Mouse (Mus musculus): ENCODE results near the gene Cnpy3. TPM values are rescaled to one million over a fixed set of nuclear protein-coding genes. Genes with fewer than 3 reads are reported as not detected.
"Not testable (repeated sequence)": the region's sequence is repeated elsewhere in the genome, so short reads cannot be mapped to it uniquely, and the experiment has no call there.

Gene Cnpy3
- total RNA-seq, 2 experiments from 2014 or later = 66.6 TPM

DNA sequence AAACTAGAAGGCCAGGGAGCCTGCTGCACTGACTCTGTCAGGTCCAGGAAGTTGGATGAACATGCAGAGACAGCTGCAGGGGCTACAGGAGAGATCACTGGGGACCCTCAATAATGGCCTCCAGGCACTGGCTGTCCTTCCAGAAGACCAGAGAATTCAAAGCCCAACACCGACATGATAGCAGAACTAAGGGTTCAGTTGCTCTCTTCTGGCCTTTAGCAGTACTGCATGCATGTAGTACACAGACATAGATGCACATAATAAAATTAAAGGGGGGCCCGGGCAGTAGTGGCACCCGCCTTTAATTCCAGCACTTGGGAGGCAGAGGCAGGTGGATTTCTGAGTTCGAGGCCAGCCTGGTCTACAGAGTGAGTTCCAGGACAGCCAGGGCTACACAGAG lies 19.0 kb upstream of the Cnpy3 start:
- intact Hi-C loops (cut with DNase I) = no loop called here
- DNase-seq (ENCODE audit: low spot score in 2 of 2) = no peak

DNA sequence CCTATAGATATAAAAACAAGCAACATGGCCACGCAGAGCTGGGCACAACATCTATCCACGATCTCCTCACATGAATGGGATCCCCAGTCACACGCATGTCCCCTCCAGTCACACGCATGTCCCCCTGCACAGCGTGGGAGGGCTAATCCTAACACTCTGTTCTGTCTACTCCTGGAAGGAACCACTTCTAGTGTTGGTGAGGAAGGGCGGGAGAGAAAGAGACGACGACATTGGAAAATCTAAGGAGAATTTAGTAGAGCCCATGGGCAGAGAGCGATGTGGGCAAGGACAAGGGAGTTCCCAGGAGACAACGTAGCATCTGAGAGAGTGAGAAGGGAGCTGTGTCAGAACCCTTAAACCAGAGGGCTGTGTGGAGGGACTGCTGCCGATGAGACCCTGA lies 18.5 kb upstream of the Cnpy3 start:
- intact Hi-C loops (cut with DNase I) = no loop called here
- DNase-seq (ENCODE audit: low spot score in 2 of 2) = no peak

GRCm38 (mm10) chr17:46767868-46768267 lies 15.9 kb upstream of the Cnpy3 start:
- intact Hi-C loops (cut with DNase I) = no loop called here
- no peak for DNase-seq (ENCODE audit: low spot score in 2 of 2)

DNA sequence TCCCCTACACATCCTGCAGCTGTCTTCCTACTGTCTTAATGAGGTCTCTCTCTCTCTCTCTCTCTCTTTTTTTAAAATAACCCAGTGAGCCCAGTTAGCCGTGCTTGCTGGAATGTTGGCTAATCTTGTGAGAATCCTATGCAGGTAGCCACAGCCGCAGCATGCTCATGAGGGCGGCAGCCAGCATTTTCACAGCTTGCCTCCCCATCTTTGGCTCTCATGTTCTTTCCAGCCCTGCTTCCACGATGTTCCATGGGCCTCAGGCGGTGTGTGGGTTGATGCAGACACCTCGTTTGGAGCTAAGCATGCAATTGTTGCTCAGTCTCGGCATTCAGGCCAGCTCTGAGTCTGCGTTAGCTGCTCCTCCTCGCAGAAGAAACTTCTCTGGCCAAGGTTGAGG lies 12.9 kb upstream of the Cnpy3 start:
- DNase-seq (ENCODE audit: low spot score in 2 of 2) = peak; percentile 62 to 74
- intact Hi-C loops (cut with DNase I) = not testable (repeated sequence)

- no peak for DNase-seq (ENCODE audit: low spot score in 2 of 2)
- intact Hi-C loops (cut with DNase I) = no loop called here
These were observed 11.5 kb upstream of the Cnpy3 start, which contains the start of gene Ptcra for GRCm38 (mm10) chr17:46763544-46763943. Gene Ptcra (minus strand): TSS chr17:46763712.

- intact Hi-C loops (cut with DNase I) = no loop called here
- DNase-seq (ENCODE audit: low spot score in 2 of 2) = peak in 1 of 2 experiments; percentile 47
These were observed 6.7 kb upstream of the Cnpy3 start for GRCm38 (mm10) chr17:46758753-46759152.

DNA sequence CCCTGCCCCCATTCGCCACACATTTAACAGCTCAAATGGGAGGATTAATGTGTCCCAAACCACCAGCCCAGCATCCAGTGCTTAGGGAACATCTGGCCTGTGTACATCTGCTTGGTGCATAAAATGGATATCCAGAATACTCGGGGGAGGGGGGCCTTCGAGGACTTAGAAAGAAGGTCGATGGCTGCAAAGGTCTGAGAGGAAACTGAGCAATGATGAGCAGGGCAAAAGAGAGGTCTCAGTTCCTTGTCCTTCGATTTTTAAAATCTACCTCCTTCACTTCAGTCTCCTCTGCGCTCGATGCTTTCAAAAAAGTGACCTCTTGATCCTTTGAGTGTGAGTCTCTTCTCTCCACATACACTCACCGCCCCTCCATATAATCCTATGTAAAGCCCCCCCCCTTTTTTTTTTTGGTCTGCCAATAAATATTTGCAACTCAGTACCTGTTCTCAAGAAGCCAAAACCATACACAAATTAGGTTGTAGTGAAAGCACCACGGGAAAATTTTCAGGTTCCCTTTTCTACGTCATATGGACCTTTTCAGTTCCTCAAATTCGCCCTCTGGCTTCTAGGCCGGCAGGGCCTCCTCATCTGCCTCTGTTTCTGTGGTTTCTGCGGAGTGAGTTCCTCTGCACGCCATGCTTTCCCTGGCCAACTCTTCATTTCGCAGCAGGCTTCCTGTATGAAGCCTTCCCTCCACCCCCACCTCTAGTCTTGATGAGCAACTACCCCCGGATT lies 789 bp downstream of the Cnpy3 start:
- DNase-seq (ENCODE audit: low spot score in 2 of 2) = no peak
- intact Hi-C loops (cut with DNase I) = no loop called here

GRCm38 (mm10) chr17:46750580-46750979 lies 1.4 kb downstream of the Cnpy3 start:
- intact Hi-C loops (cut with DNase I) = no loop called here
- DNase-seq (ENCODE audit: low spot score in 2 of 2) = no peak

DNA sequence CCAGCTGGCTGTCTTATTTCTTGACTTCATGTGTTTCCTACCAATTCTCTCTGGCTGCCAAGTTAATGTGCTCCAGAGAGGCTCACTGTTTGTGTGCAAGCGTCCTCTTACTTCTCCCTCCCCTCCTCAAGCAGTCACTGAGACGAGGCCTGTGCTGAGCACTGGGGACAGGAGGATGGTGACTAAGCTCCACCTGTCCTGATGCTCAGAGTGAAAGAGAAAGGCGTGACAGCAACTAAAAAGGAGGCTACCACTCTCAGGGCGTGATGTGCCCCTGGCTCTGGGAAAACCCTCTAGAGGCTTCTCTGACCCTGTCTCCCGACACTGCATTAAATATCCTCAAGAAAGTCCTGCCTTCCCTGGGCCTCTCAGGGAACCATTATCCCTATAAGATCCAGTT lies 2.7 kb downstream of the Cnpy3 start:
- intact Hi-C loops (cut with DNase I) = no loop called here
- no peak for DNase-seq (ENCODE audit: low spot score in 2 of 2)

DNA sequence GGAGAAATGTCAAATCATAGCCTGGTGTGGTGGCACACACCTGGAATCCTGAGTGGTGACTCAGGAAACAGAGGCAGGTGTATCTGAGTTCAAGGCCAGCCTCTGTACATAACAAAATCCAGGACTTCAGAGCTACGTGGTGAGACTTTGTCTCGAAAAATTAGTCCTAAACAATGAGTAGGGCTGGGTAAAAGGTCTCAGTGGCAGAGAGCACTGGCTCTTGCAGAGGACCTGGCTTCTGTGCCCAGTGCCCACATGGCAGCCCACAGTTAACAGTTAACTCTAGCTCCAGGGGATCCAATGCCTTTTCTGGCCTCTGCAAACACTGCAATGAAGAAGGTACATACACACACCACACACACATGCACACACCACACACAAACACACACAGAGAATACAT lies 4.2 kb downstream of the Cnpy3 start:
- DNase-seq (ENCODE audit: low spot score in 2 of 2) = no peak
- intact Hi-C loops (cut with DNase I) = no loop called here

- DNase-seq (ENCODE audit: low spot score in 2 of 2) = no peak
- intact Hi-C loops (cut with DNase I) = no loop called here
These were observed 4.8 kb downstream of the Cnpy3 start for GRCm38 (mm10) chr17:46747234-46747633.

DNA sequence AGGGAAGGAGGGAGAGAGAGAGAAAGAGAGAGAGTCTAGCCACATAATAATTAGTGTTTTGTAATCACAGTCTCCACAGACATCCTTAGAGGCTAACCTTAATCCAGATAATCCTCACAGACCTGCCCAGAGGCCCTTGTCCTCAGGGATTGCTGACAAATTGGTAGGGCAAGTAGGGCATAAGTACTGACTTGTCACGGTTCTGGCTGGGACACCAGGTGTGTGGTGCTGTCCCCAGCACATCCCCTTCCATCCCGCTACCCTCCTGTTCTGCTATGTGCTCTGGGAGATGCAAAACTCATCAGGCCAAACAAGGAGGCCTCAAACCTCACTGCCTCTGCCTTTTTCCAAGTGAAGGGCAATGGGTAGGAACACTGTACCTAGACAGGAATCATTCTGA lies 6.5 kb downstream of the Cnpy3 start:
- no peak for DNase-seq (ENCODE audit: low spot score in 2 of 2)
- intact Hi-C loops (cut with DNase I) = no loop called here

DNA sequence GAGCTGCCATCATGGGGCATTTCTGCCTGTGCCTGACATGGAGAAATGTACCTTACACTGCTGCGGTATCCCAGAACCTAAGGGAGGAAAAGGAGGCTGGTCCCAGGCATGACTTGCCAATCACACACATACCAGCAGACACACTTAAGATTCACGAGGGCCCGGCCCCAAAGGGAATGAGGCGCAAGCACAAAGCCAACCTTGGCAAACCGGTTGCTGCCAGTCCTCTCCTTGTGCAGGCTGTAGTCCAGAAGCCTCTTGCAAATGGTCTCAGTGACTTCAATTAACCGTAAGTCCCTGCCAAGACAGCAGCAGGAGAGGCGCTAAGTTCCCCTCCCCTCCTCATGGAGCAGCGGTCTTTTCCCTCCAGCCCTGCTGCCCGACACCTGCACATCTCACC lies 9.0 kb downstream of the Cnpy3 start:
- intact Hi-C loops (cut with DNase I) = no loop called here
- no peak for DNase-seq (ENCODE audit: low spot score in 2 of 2)

GRCm38 (mm10) chr17:46741305-46741704 lies 10.7 kb downstream of the Cnpy3 start:
- intact Hi-C loops (cut with DNase I) = no loop called here
- no peak for DNase-seq (ENCODE audit: low spot score in 2 of 2)

DNA sequence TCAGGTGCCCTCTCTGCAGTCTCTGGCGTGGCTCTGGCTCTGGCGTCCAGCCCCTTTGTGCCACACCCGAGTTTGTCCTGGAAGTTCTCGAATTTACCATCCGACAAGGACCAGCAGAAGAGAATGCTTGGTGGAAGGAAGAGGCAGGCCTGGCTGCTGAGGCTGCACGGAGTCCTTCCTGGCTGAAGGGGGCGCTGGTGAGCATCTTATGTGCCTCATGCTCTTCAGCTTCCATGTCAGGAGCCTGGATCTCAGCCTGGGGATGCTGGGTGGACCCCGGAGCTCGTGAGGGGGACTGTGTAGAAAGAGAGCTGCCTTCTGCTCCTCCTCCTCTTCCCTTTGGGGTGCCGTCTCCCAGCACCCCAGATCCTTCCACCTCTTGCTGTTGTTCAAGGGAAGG lies 15.9 kb downstream of the Cnpy3 start:
- intact Hi-C loops (cut with DNase I) = no loop called here
- no peak for DNase-seq (ENCODE audit: low spot score in 2 of 2)

GRCm38 (mm10) chr17:46735287-46735686 lies 16.7 kb downstream of the Cnpy3 start:
- intact Hi-C loops (cut with DNase I) = no loop called here
- DNase-seq (ENCODE audit: low spot score in 2 of 2) = no peak

DNA sequence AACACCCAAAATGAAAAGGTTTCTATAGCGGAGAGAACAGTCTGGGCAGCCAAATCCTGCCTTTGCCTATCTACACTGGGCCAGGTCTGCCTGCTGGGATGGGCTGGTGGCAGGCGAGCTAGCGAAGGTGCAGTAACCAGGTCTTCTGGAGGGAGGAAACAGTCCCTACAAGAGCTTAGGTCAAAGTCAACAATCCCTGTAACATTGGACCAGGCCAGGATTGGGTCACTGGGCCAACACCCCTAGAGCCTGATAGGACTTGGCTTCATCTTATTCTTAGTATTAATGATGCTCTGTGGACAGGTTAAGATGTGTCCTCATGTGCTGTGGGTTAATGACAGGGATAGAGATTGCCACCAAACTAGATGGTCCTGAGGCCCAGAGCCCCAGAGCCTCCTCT lies 18.0 kb downstream of the Cnpy3 start:
- intact Hi-C loops (cut with DNase I) = no loop called here
- DNase-seq (ENCODE audit: low spot score in 2 of 2) = no peak

DNA sequence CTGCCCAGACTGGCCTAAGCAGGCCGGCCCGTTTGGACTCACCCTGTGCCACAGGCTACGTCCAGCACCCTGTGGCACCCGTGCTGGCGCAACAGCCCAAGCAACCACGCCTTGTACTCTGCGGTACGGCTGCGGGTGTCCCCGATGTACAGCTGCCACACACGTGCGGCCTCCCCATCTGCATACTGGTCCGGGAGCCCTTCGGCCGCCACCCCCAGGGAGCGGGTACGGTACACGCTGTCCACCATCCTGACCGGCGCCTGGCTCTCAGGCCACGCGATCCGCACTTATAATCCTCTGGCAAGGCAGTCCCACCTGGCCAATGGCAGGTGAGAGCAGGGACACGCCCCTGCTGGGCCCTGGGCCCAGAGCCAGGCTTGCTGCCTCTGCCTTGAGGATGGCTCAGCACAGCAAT lies 23.1 kb downstream of the Cnpy3 start, which contains the start of gene Gnmt:
TSS of gene Gnmt (minus strand) at position 265 of the 415 bp plus-strand sequence.
- no peak for DNase-seq (ENCODE audit: low spot score in 2 of 2)
- intact Hi-C loops (cut with DNase I) = no loop called here

DNA sequence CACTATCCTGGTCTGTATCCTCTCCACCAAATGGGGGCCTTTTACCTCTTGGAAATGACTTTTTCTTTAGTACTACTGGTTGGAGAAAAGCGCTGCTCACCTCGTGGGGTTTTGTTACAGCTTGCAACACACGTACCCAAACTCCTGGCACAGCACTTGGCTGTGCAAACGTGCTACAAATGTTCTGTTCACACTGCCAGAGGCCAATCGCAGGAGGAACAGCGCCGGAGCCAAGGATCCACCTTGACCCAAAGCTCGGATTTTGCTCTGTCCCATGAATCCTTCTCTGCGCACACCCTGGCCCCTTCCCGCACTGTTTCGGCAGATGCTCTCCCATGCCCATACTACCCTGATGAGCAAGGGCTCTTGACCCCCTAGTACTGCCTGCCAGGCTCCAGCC lies 23.5 kb downstream of the Cnpy3 start:
- intact Hi-C loops (cut with DNase I) = no loop called here
- DNase-seq (ENCODE audit: low spot score in 2 of 2) = no peak

- intact Hi-C loops (cut with DNase I) = no loop called here
- DNase-seq (ENCODE audit: low spot score in 2 of 2) = no peak
These were observed 24.0 kb downstream of the Cnpy3 start for GRCm38 (mm10) chr17:46728021-46728420.

DNA sequence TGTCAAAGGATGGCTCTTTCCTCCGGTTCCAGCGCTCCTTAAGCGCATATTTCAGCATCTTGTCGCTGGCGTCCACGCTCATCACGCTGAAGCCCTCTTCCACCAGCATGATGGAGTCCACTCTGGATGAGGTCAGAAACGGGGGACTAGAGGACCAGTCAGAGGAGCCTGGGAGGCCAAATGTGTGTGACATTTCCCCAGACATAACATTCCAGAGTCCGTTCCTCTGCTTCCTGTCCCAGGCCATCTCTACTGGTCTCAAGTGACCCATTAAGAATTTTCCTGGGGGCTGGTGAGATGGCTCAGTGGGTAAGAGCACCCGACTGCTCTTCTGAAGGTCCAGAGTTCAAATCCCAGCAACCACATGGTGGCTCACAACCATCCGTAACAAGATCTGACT lies 24.7 kb downstream of the Cnpy3 start:
- intact Hi-C loops (cut with DNase I) = no loop called here
- DNase-seq (ENCODE audit: low spot score in 2 of 2) = no peak

Measured in left cerebral cortex, postnatal 36 days (tissue).